7 mouse cellular contexts compared by ENCODE assay signal in genomic region chr9:65032269-65033108, GRCm38 (mm10). TPM values are rescaled to one million over a fixed set of nuclear protein-coding genes. Genes with fewer than 3 reads are reported as not detected.
DNase-seq lines count a peak whose midpoint lies in the region; ATAC-seq and TF ChIP-seq lines count a peak whose summit lies in the region.

Dpp8 (plus strand) TSS chr9:65032414.

- DNase-seq in adrenal gland, postnatal 25 days: peak; percentile 93
- DNase-seq in heart, adult 18-20 months: peak; percentile 95
- DNase-seq in kidney, adult 2 months: peak; percentile 97
- DNase-seq in spleen, adult 2 months (ENCODE audit: low read depth in 1 of 2, low spot score in 2 of 2): peak; percentile 84 to 93

- 0 out of 2 replicates have a peak, but pooled peaks cover 8% of the 10 kb centered on the region for H3K36me3 ChIP-seq in embryonic facial prominence, embryonic 12.5 days
- H3K36me3 ChIP-seq in kidney, adult 2 months (ENCODE audit: control insufficient read depth, insufficient read depth, low read length): peaks cover 2% of the 10 kb centered on the region; the same call in 1 of the 2 replicates
- peaks cover 14% of the 10 kb centered on the region for H3K36me3 ChIP-seq in limb, embryonic 12.5 days
- no peaks in the 10 kb centered on the region for H3K36me3 ChIP-seq in midbrain, embryonic 15.5 days (replicated peaks)
- peaks cover 3% of the 10 kb centered on the region for H3K36me3 ChIP-seq in spleen, adult 2 months (ENCODE audit: control insufficient read depth, insufficient read depth, low read length)

- H3K4me2 ChIP-seq in embryonic facial prominence, embryonic 12.5 days (replicated peaks): peak within 1 kb of the TSS; percentile 93
- H3K4me2 ChIP-seq in limb, embryonic 12.5 days: peak within 1 kb of the TSS; percentile 94
- peak within 1 kb of the TSS; percentile 95 for H3K4me2 ChIP-seq in midbrain, embryonic 15.5 days

- H3K9ac ChIP-seq in embryonic facial prominence, embryonic 12.5 days: peak within 1 kb of the TSS; percentile 92
- H3K9ac ChIP-seq in limb, embryonic 12.5 days (replicated peaks): peak within 1 kb of the TSS; percentile 95
- H3K9ac ChIP-seq in midbrain, embryonic 15.5 days: peak within 1 kb of the TSS; percentile 87

- peak; percentile 88 for TF ChIP-seq CTCF in kidney, adult 2 months (conservative IDR thresholded peaks at IDR 0.05; ENCODE audit: insufficient read depth, insufficient read length, low read depth, low read length)
- peak; percentile 97 for TF ChIP-seq CTCF in spleen, adult 2 months (IDR thresholded peaks at IDR 0.05; ENCODE audit: extremely low read depth, insufficient read depth, insufficient read length, insufficient replicate concordance)

- peak; percentile 5 for TF ChIP-seq POLR2A in kidney, adult 2 months (IDR thresholded peaks at IDR 0.05; ENCODE audit: low read depth, low read length)
- peak; percentile 37; the same call in 1 of the 2 replicates for TF ChIP-seq POLR2A in spleen, adult 2 months (IDR thresholded peaks at IDR 0.05; ENCODE audit: low read depth, low read length)

- peaks cover 8% of the 10 kb centered on the region; the same call in 1 of the 2 replicates for H3K4me1 ChIP-seq in embryonic facial prominence, embryonic 12.5 days
- H3K4me1 ChIP-seq in kidney, adult 2 months (ENCODE audit: control insufficient read depth, insufficient read depth, low read length): peaks cover 6% of the 10 kb centered on the region; the same call in 1 of the 2 replicates
- H3K4me1 ChIP-seq in limb, embryonic 12.5 days (replicated peaks): peaks cover 8% of the 10 kb centered on the region
- peaks cover 18% of the 10 kb centered on the region for H3K4me1 ChIP-seq in midbrain, embryonic 15.5 days
- peaks cover 4% of the 10 kb centered on the region; the same call in 1 of the 2 replicates for H3K4me1 ChIP-seq in spleen, adult 2 months (ENCODE audit: control insufficient read depth, insufficient read depth, insufficient read length)

- no peaks in the 10 kb centered on the region for H3K9me3 ChIP-seq in embryonic facial prominence, embryonic 12.5 days
- no peaks in the 10 kb centered on the region for H3K9me3 ChIP-seq in limb, embryonic 12.5 days
- H3K9me3 ChIP-seq in midbrain, embryonic 15.5 days: no peaks in the 10 kb centered on the region

- peak within 1 kb of the TSS; percentile 94 for H3K4me3 ChIP-seq in embryonic facial prominence, embryonic 12.5 days
- H3K4me3 ChIP-seq in kidney, adult 2 months (ENCODE audit: insufficient read depth, low read depth, low read length): peak within 1 kb of the TSS; percentile 71
- H3K4me3 ChIP-seq in limb, embryonic 12.5 days (replicated peaks): peak within 1 kb of the TSS; percentile 100
- H3K4me3 ChIP-seq in midbrain, embryonic 15.5 days: peak within 1 kb of the TSS; percentile 73
- peak within 1 kb of the TSS; percentile 96 for H3K4me3 ChIP-seq in spleen, adult 2 months (ENCODE audit: extremely low read depth, insufficient read depth, insufficient read length)

- under 1% methylated on average over 76 of the region's 85 CpGs for WGBS in embryonic facial prominence, embryonic 12.5 days
- WGBS in kidney, adult 2 months: under 1% methylated on average over 84 of the region's 85 CpGs
- under 1% methylated on average over 85 of the region's 85 CpGs for WGBS in limb, embryonic 12.5 days
- under 1% methylated on average over 79 of the region's 85 CpGs for WGBS in midbrain, embryonic 15.5 days
- under 1% methylated on average over 85 of the region's 85 CpGs for WGBS in spleen, adult 2 months

- ATAC-seq in embryonic facial prominence, embryonic 12.5 days (ENCODE audit: insufficient number of reproducible peaks, insufficient read depth, low FRiP score, low TSS enrichment): peak; percentile 89
- ATAC-seq in limb, embryonic 12.5 days (ENCODE audit: insufficient number of reproducible peaks, insufficient read depth, low FRiP score, low TSS enrichment, low read depth): peak; percentile 83
- ATAC-seq in midbrain, embryonic 15.5 days (replicated peaks): peak; percentile 96

- H3K27ac ChIP-seq in embryonic facial prominence, embryonic 12.5 days: peak within 1 kb of the TSS; percentile 82
- peak within 1 kb of the TSS; percentile 85 for H3K27ac ChIP-seq in kidney, adult 2 months (ENCODE audit: insufficient read depth, low read depth, low read length)
- peak within 1 kb of the TSS; percentile 90 for H3K27ac ChIP-seq in limb, embryonic 12.5 days
- H3K27ac ChIP-seq in midbrain, embryonic 15.5 days: peak within 1 kb of the TSS; percentile 85
- H3K27ac ChIP-seq in spleen, adult 2 months (ENCODE audit: insufficient read depth, low read length): peak within 1 kb of the TSS; percentile 96

- no peaks in the 10 kb centered on the region for H3K27me3 ChIP-seq in embryonic facial prominence, embryonic 12.5 days
- no peaks in the 10 kb centered on the region for H3K27me3 ChIP-seq in kidney, adult 2 months (replicated peaks; ENCODE audit: control insufficient read depth, insufficient read depth, low read length)
- H3K27me3 ChIP-seq in limb, embryonic 12.5 days: no peaks in the 10 kb centered on the region
- no peaks in the 10 kb centered on the region for H3K27me3 ChIP-seq in midbrain, embryonic 15.5 days (replicated peaks)
- H3K27me3 ChIP-seq in spleen, adult 2 months (ENCODE audit: control insufficient read depth, insufficient read depth, low read length): no peaks in the 10 kb centered on the region

RNA-seq across cellular contexts. Expression of gene Dpp8, which starts in this region (rescaled TPM):
- total RNA-seq in adrenal gland, postnatal 25 days (2021): 93.5 and 97.9 TPM in 2 replicates
- polyA plus RNA-seq in embryonic facial prominence, embryonic 12.5 days (2016; fragmentation: Nextera tagmentation; extraction: Ambion mirVana): 44.9 and 48.2 TPM in 2 replicates
- total RNA-seq in heart, adult 18-20 months (2021): 10 to 100 TPM; 57.2 to 60.2 TPM
- polyA plus RNA-seq in kidney, adult 2 months (2012; rRNA removed): 41.6 and 45.3 TPM in 2 replicates
- 44.7 and 50.1 TPM in 2 replicates for polyA plus RNA-seq in limb, embryonic 12.5 days (2016; fragmentation: Nextera tagmentation; extraction: Ambion mirVana)
- polyA plus RNA-seq in midbrain, embryonic 15.5 days (2015; fragmentation: Nextera tagmentation; extraction: Ambion mirVana): 38.9 and 42.5 TPM in 2 replicates
- 32.6 and 39.7 TPM in 2 replicates for polyA plus RNA-seq in spleen, adult 2 months (2012; rRNA removed)

Comparison
In these comparisons a context has a peak if more than half of its experiments do, and no peak if none do; other contexts are left out.
1. Peak in every context shown above with its lines: DNase-seq, ATAC-seq, H3K4me3 ChIP-seq and H3K27ac ChIP-seq.